Mouse (Mus musculus) G1E (cell line): ENCODE results near the gene Wdr48. TPM values are rescaled to one million over a fixed set of nuclear protein-coding genes. Genes with fewer than 3 reads are reported as not detected.

Experiments
- ATAC-seq: 2 replicates; pipeline ENCODE4 v1.8.0; 2016; ENCODE audit warnings: mild to moderate bottlenecking; ENCODE audit not compliant: insufficient number of reproducible peaks, poor library complexity, low FRiP score, severe bottlenecking; ENCODE audit errors: extremely low read depth
- DNase-seq: peaks from one replicate; pipeline ENCODE4 v3.0.0; 2012; ENCODE audit warnings: low spot score
- H3K27me3 ChIP-seq: 2 replicates; pipeline ENCODE4 v1.6.1; 2012; ENCODE audit warnings: mild to moderate bottlenecking, low read length, inconsistent platforms; ENCODE audit not compliant: insufficient read depth
- H3K36me3 ChIP-seq: replicated peaks from 2 replicates; pipeline ENCODE3; 2012; ENCODE audit warnings: mild to moderate bottlenecking, inconsistent platforms
- H3K4me1 ChIP-seq: 2 replicates; pipeline ENCODE4 v1.6.1; 2012; ENCODE audit warnings: low read depth, low read length, inconsistent platforms, mixed read lengths; ENCODE audit not compliant: insufficient read depth
- H3K4me3 ChIP-seq: 2 replicates; pipeline ENCODE4 v1.5.1; 2012; ENCODE audit warnings: low read depth, mild to moderate bottlenecking, inconsistent platforms, low read length, moderate library complexity, mixed read lengths
- H3K9me3 ChIP-seq: replicated peaks from 2 replicates; pipeline ENCODE4 v1.6.1; 2012; ENCODE audit warnings: inconsistent platforms
- CTCF ChIP-seq: IDR thresholded peaks from 2 replicates; pipeline ENCODE4 v1.5.1; 2012; ENCODE audit warnings: low read depth, low read length, inconsistent platforms, mixed read lengths
- GATA1 ChIP-seq: IDR thresholded peaks from 2 replicates; pipeline ENCODE4 v1.6.1; 2012; ENCODE audit warnings: borderline replicate concordance, low read length, inconsistent platforms, mixed read lengths
- GATA2 ChIP-seq: IDR thresholded peaks from 2 replicates; pipeline ENCODE4 v1.6.1; 2012; ENCODE audit warnings: low read depth, low read length, inconsistent platforms, borderline replicate concordance
- POLR2AphosphoS5 ChIP-seq: IDR thresholded peaks from 2 replicates; pipeline ENCODE4 v1.6.1; 2012; ENCODE audit warnings: low read depth, low read length, inconsistent platforms; ENCODE audit not compliant: insufficient replicate concordance
- TAL1 ChIP-seq: conservative IDR thresholded peaks from 2 replicates; pipeline ENCODE4 v1.6.1; 2012; ENCODE audit warnings: low read depth, low read length, inconsistent platforms, mixed read lengths
- polyA plus RNA-seq: library from polyadenylated mRNA; stranded (reverse); fragments of >175 nt; gene quantifications from 2 replicates; pipeline ENCODE4 v1.2.3, GENCODE M21; 2012
- total RNA-seq, 2 experiments: library from RNA; stranded (forward) in 1 of 2; stranded (reverse) in 1 of 2; fragments of 200-1000 nt in 1 of 2; fragments of >200 nt in 1 of 2; fragmentation: Nextera tagmentation in 1 of 2; gene quantifications; 2 replicates each; pipeline ENCODE4 v1.2.3; 2014 to 2017

The Wdr48 gene
- total and polyA plus RNA-seq, 3 experiments, result 14.5 to 99.9 (median 55.1) TPM

DNA sequence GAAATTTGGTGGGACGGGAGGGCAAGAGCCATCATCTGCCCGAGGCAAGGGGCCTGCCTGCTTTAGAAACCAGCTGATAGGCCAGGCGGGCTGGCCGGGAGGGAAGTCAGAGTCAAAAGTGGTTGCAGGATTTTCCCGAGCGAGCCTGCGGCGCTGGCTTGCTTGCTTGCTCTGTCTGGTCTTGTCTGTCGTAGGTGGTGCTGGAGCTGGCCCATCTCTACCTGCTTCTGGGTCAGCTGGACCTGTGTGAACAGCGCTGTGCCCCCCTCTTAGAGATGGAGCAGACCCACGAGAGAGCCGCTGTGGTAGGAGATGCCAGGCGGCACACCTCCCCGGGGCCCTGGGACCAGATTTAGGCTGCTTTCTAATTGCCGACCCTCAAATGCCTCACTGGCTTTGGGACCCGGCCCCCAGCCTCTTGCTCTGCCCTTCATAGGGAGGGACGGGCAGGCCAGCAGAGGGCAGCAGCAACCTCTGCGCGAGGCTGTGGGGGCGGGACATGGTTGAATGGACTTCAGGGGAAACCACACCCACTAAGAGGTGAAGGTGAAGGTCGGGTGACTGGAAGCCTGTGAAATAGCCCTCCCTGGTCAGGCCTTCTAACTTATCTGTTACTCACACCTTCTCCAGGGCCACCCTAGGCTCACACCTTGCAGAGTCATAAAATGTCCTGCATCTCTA lies 68.4 kb downstream of the Wdr48 start:
- H3K4me1 ChIP-seq, result peaks cover 24% of the 10 kb centered on the region
- peaks cover 36% of the 10 kb centered on the region for H3K27me3 ChIP-seq
- H3K36me3 ChIP-seq, result no peaks in the 10 kb centered on the region
- TF ChIP-seq CTCF, result peak; percentile 32; the same call in 1 of the 2 replicates
- no peak for TF ChIP-seq TAL1
- no peak for TF ChIP-seq GATA2
- TF ChIP-seq POLR2AphosphoS5, result no peak
- no peak for TF ChIP-seq GATA1
- ATAC-seq (peak; percentile 82), DNase-seq (peak; percentile 86)
- no peak overlapping the region for H3K4me3 ChIP-seq
- H3K9me3 ChIP-seq, result no peaks in the 10 kb centered on the region

DNA sequence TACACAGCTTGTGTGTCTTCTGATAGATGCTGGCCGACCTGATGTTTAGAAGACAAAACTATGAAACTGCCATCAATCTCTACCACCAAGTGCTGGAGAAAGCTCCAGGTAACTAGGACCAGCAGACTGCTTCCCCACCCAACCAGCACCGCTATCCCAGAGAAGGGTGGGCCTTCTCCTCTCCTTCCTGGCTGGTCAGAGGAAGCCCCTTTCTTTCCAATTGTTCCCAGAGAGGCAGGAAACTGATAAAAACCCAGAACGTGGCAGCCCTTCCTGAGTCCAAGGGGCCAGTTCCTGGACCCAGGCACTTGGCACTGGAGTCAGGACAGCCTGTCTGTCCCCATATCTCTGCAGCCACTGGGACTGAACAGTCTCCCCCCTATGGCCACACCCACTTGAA lies 69.5 kb downstream of the Wdr48 start:
- H3K36me3 ChIP-seq, result peaks cover under 1% of the 10 kb centered on the region
- no peak overlapping the region for H3K4me3 ChIP-seq
- TF ChIP-seq GATA1 (no peak), CTCF (no peak), POLR2AphosphoS5 (no peak), TAL1 (no peak), GATA2 (no peak)
- H3K27me3 ChIP-seq, result peaks cover 30% of the 10 kb centered on the region
- H3K9me3 ChIP-seq, result no peaks in the 10 kb centered on the region
- H3K4me1 ChIP-seq, result peaks cover 24% of the 10 kb centered on the region
- DNase-seq (no peak), ATAC-seq (no peak)

DNA sequence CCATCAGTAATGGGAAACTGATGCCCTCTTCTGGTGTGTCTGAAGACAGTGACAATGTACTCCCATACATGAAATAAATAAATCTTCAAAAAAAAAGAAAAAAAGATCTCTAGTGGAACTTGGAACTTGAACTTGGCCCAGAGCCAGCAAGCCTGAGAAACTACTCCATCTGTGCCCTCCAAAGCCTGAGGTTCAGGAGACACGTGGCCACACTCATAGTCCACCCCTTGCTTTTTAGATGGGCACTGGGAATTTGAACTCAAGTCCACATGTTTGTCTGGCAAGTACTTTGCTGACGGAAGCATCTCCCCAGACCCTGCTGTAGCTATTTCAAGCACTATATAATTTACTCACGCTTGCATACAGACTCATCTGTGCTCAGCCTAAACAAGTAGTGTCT lies 70.5 kb downstream of the Wdr48 start:
- DNase-seq, result no peak
- Histone ChIP-seq H3K36me3 (peaks cover 10% of the 10 kb centered on the region), H3K27me3 (peaks cover 30% of the 10 kb centered on the region), H3K4me1 (peaks cover 24% of the 10 kb centered on the region), H3K4me3 (no peak overlapping the region), H3K9me3 (no peaks in the 10 kb centered on the region)
- no peak for ATAC-seq
- TF ChIP-seq POLR2AphosphoS5 (no peak), GATA2 (no peak), TAL1 (no peak), CTCF (no peak), GATA1 (no peak)

DNA sequence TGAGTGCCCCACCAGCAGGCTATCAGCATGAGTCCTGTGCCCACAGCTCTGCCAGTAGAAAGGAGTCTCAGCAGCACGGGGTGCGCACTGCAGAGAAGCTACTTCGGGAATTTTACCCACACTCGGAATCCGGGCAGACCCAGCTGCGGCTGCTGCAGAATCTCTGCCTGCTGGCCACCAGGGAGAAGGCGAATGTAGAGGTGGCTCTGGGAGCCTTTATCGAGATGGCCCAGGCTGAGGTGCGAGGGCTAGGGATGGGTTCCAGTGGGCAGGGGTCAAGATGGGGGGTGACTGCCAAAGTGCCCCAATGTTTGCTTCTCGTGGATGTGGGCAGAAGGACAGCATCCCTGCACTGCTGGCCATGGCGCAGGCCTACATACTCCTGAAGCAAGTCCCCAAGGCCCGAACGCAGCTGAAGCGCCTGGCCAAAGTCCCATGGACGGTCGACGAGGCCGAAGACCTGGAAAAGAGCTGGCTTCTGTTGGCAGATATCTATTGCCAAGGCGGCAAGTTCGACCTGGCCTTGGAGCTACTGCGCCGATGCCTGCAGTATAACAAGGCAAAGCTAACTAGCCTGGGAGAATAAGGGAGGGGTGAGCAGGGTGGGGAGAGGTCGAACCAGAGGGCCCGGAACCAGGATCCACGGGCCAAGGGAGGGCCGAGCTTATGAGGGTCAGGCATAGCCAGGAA lies 71.7 kb downstream of the Wdr48 start:
- no peaks in the 10 kb centered on the region for H3K9me3 ChIP-seq
- H3K4me3 ChIP-seq, result no peak overlapping the region
- H3K4me1 ChIP-seq, result peaks cover 24% of the 10 kb centered on the region
- ATAC-seq (no peak), DNase-seq (no peak)
- no peak for TF ChIP-seq GATA1
- no peak for TF ChIP-seq CTCF
- H3K36me3 ChIP-seq, result peaks cover 22% of the 10 kb centered on the region
- peaks cover 23% of the 10 kb centered on the region for H3K27me3 ChIP-seq

DNA sequence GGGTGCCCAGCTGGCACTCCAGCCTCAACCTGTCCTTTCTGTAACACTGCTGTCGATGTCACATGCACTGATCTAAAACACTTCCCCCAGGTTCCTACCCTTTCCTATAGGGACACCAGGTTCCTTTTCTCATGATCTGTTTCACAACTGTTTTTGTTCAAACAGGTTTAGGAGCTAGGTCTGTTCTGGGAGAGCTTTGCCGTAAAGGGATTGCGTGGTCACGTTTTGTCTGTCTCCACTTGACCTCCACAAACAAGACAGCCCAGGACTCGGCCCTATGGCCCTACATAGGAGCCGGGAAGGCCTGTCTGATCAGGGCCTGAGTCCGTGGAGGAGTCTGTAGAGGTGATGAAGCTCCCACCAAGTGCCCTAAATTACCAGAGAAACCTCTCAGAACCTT lies 75.1 kb downstream of the Wdr48 start:
- Histone ChIP-seq H3K36me3 (peaks cover 56% of the 10 kb centered on the region), H3K9me3 (peaks cover 4% of the 10 kb centered on the region; the same call in 1 of the 2 replicates), H3K4me1 (peaks cover 9% of the 10 kb centered on the region; the same call in 1 of the 2 replicates), H3K27me3 (peaks cover 7% of the 10 kb centered on the region; the same call in 1 of the 2 replicates), H3K4me3 (no peak overlapping the region)
- no peak for TF ChIP-seq GATA2
- TF ChIP-seq TAL1, result no peak
- no peak for TF ChIP-seq CTCF
- TF ChIP-seq GATA1, result no peak
- no peak for TF ChIP-seq POLR2AphosphoS5
- DNase-seq (no peak), ATAC-seq (no peak)

DNA sequence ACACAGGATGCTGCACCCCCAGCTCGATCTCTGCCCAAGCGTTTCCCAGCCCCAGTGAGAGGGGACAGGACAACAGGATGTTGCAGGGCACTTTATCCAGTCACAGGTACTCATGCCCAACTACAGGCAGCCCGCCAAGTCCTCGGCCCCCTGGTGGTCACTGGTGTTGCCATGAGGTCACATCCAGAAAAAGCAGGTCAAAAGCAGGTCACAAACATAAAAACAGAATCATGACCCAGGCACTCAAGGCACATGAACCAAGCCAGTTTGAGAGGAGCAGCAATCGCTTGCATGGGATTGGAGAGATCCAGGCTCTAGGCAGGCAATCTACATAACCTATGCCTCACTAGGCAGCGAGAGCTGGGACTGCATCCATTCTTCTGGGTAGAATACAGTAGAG lies 75.5 kb downstream of the Wdr48 start:
- Histone ChIP-seq H3K36me3 (peaks cover 60% of the 10 kb centered on the region), H3K4me1 (peaks cover 11% of the 10 kb centered on the region), H3K27me3 (peaks cover 7% of the 10 kb centered on the region; the same call in 1 of the 2 replicates), H3K4me3 (no peak overlapping the region), H3K9me3 (peaks cover 4% of the 10 kb centered on the region; the same call in 1 of the 2 replicates)
- ATAC-seq (peak; percentile 43; the same call in 1 of the 2 replicates), DNase-seq (no peak)
- TF ChIP-seq TAL1, result no peak
- TF ChIP-seq GATA2, result no peak
- peak; percentile 42 for TF ChIP-seq CTCF
